Mouse (Mus musculus): ENCODE measurements at regions not wholly inside any gene's neighbourhood (a gene's known extent, or its start where the extent isn't known, plus 50 kb on each side); places are given as distances from the start of the nearest gene placed in this dataset.

- TF ChIP-seq CTCF (IDR thresholded peaks at IDR 0.05; ENCODE audit: borderline replicate concordance, control insufficient read depth, extremely low read depth, insufficient read depth, low read length, poor library complexity) (no peak), POLR2A (IDR thresholded peaks at IDR 0.05; ENCODE audit: control insufficient read depth, extremely low read depth, insufficient read depth, low read length, poor library complexity) (no peak)
Observed at GRCm38 (mm10) chr12:71619561-71619960, 211.3 kb upstream of the Daam1 start.
